Mouse (Mus musculus) layer of hippocampus, postnatal 10 days (tissue): ENCODE data around the gene Fnbp1. TPM values are rescaled to one million over a fixed set of nuclear protein-coding genes. Genes with fewer than 3 reads are reported as not detected.

Experiments used
- DNase-seq, 2 experiments: peaks; one replicate each; pipeline ENCODE4 v3.0.0; 2021; ENCODE audit warnings: low spot score in 2 of 2
- total RNA-seq, 2 experiments: library from RNA; stranded (reverse); gene quantifications; 2 replicates each; pipeline ENCODE4 v1.2.3; 2021

The Fnbp1 gene
- total RNA-seq, 2 experiments from 2014 or later: 90.2 to 99.0 TPM

GRCm38 (mm10) chr2:31151892-31152812 is 10.3 kb upstream of the Fnbp1 start, which contains the start of gene Gpr107:
Gpr107 (plus strand) TSS chr2:31152316.
- DNase-seq: peak; percentile 77 to 80

GRCm38 (mm10) chr2:31150762-31151161 is 9.0 kb upstream of the Fnbp1 start:
- DNase-seq: no peak

- DNase-seq: no peak
Observed at GRCm38 (mm10) chr2:31147054-31147453, 5.2 kb upstream of the Fnbp1 start.

- DNase-seq: no peak
Observed at GRCm38 (mm10) chr2:31144901-31145300, 3.1 kb upstream of the Fnbp1 start.

GRCm38 (mm10) chr2:31143768-31144695 is 2.2 kb upstream of the Fnbp1 start:
- DNase-seq: no peak

GRCm38 (mm10) chr2:31143326-31143725 is 1.5 kb upstream of the Fnbp1 start:
- no peak for DNase-seq

GRCm38 (mm10) chr2:31142505-31142904 is 697 bp upstream of the Fnbp1 start:
- no peak for DNase-seq

GRCm38 (mm10) chr2:31141074-31141866 is 538 bp downstream of the Fnbp1 start:
- DNase-seq: peak; percentile 46 to 54

GRCm38 (mm10) chr2:31140772-31141073 is 1.1 kb downstream of the Fnbp1 start:
- no peak for DNase-seq

GRCm38 (mm10) chr2:31139991-31140771 is 1.6 kb downstream of the Fnbp1 start:
- DNase-seq: no peak

- no peak for DNase-seq
Observed at GRCm38 (mm10) chr2:31139174-31139632, 2.6 kb downstream of the Fnbp1 start.

- DNase-seq: no peak
Observed at GRCm38 (mm10) chr2:31137018-31137590, 4.7 kb downstream of the Fnbp1 start.

- no peak for DNase-seq
Observed at GRCm38 (mm10) chr2:31136338-31136737, 5.5 kb downstream of the Fnbp1 start.

- DNase-seq: no peak
Observed at GRCm38 (mm10) chr2:31135512-31135931, 6.3 kb downstream of the Fnbp1 start.

- DNase-seq: no peak
Observed at GRCm38 (mm10) chr2:31133981-31134380, 7.8 kb downstream of the Fnbp1 start.

- no peak for DNase-seq
Observed at GRCm38 (mm10) chr2:31132682-31133081, 9.1 kb downstream of the Fnbp1 start.

- no peak for DNase-seq
Observed at GRCm38 (mm10) chr2:31130815-31131299, 11.0 kb downstream of the Fnbp1 start.

- no peak for DNase-seq
Observed at GRCm38 (mm10) chr2:31129742-31130518, 11.9 kb downstream of the Fnbp1 start.

- no peak for DNase-seq
Observed at GRCm38 (mm10) chr2:31127899-31128298, 13.9 kb downstream of the Fnbp1 start.
